Mouse (Mus musculus) midbrain, embryonic 10.5 days (tissue): ENCODE measurements at regions not wholly inside any gene's neighbourhood (a gene's known extent, or its start where the extent isn't known, plus 50 kb on each side); places are given as distances from the start of the nearest gene placed in this dataset.

Experiments
- DNase-seq: peaks from one replicate; pipeline ENCODE4 v3.0.0-alpha.2; 2017; ENCODE audit warnings: low spot score
- H3K27ac ChIP-seq: fragments of 300-500 bp; sonication (generic); replicated peaks from 2 replicates; pipeline ENCODE4 v1.5.1; 2016; ENCODE audit warnings: mild to moderate bottlenecking
- H3K27me3 ChIP-seq: fragments of 300-500 bp; sonication (generic); 2 replicates; pipeline ENCODE4 v1.6.1; 2016; ENCODE audit warnings: low read depth, mild to moderate bottlenecking; ENCODE audit not compliant: poor library complexity, severe bottlenecking
- H3K36me3 ChIP-seq: fragments of 300-500 bp; sonication (generic); 2 replicates; pipeline ENCODE4 v1.6.1; 2016; ENCODE audit warnings: mild to moderate bottlenecking, moderate library complexity
- H3K4me1 ChIP-seq: fragments of 300-500 bp; sonication (generic); 2 replicates; pipeline ENCODE4 v1.6.1; 2016
- H3K4me3 ChIP-seq: fragments of 300-500 bp; sonication (generic); 2 replicates; pipeline ENCODE4 v1.5.1; 2016; ENCODE audit warnings: mild to moderate bottlenecking, moderate library complexity
- H3K9me3 ChIP-seq: fragments of 300-500 bp; sonication (generic); replicated peaks from 2 replicates; pipeline ENCODE4 v1.6.1; 2016; ENCODE audit warnings: mild to moderate bottlenecking
- WGBS: fragments of 180-500 bp; shearing (Covaris S2); methylation state at CpG from one replicate; pipeline ENCODE4 v1.1.7; 2016; 5-methylcytosine and 5-hydroxymethylcytosine counted together

GRCm38 (mm10) chr13:26088727-26089126, 681.2 kb downstream of the Hdgfl1 start:
- H3K36me3 ChIP-seq = no peaks in the 10 kb centered on the region
- 83% methylated on average over 3 of the region's 3 CpGs for WGBS
- no peaks in the 10 kb centered on the region for H3K4me1 ChIP-seq
- H3K4me3 ChIP-seq = no peak overlapping the region
- H3K9me3 ChIP-seq = no peaks in the 10 kb centered on the region
- no peak overlapping the region for H3K27ac ChIP-seq
- no peaks in the 10 kb centered on the region for H3K27me3 ChIP-seq
- DNase-seq = no peak

DNA sequence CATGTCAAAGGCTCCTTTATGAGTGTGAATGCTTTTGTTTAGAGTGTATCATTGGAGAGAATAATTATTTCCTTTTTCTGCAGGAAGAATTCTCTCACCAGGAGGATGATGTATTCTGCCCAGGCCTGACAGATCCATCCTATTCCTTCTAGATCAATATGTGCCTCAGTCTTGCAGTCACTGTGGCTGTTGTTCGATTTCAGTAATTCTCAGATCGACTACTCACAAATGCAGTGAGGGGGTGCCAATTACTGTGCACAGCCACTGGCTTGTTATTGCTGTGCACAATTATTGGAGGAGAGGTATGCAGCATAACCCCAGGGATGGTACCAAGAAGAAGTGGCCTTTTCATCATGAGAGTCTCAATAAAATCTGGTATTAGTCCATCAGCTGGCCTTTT, 689.2 kb downstream of the Hdgfl1 start:
- no peak overlapping the region for H3K27ac ChIP-seq
- WGBS = 88% methylated on average over 2 of the region's 2 CpGs
- H3K36me3 ChIP-seq = no peaks in the 10 kb centered on the region
- DNase-seq = no peak
- H3K4me3 ChIP-seq = no peak overlapping the region
- no peaks in the 10 kb centered on the region for H3K4me1 ChIP-seq
- no peaks in the 10 kb centered on the region for H3K27me3 ChIP-seq
- no peaks in the 10 kb centered on the region for H3K9me3 ChIP-seq

DNA sequence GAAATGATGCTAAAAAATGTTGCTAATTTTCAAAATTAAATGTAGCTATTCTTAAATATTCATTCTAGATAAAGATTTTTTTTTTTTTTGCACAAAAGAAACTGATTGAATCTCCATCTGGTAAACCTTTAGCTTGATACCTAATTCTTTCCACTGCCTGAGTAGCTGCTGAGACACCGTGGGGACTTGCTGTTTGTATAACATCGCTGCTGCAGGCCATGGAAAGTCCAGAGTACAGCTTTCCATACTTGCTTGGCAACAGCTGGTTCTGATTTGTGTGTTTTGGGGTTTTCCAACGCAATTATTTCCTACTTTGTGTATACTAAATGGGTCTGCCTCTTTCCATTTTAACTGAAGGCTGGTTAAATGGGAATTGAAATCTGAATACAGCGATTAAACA, 689.7 kb downstream of the Hdgfl1 start:
- no peaks in the 10 kb centered on the region for H3K4me1 ChIP-seq
- H3K36me3 ChIP-seq = no peaks in the 10 kb centered on the region
- H3K9me3 ChIP-seq = no peaks in the 10 kb centered on the region
- no peak for DNase-seq
- H3K27me3 ChIP-seq = no peaks in the 10 kb centered on the region
- no peak overlapping the region for H3K4me3 ChIP-seq
- no peak overlapping the region for H3K27ac ChIP-seq
- 69% methylated on average over 4 of the region's 4 CpGs for WGBS

DNA sequence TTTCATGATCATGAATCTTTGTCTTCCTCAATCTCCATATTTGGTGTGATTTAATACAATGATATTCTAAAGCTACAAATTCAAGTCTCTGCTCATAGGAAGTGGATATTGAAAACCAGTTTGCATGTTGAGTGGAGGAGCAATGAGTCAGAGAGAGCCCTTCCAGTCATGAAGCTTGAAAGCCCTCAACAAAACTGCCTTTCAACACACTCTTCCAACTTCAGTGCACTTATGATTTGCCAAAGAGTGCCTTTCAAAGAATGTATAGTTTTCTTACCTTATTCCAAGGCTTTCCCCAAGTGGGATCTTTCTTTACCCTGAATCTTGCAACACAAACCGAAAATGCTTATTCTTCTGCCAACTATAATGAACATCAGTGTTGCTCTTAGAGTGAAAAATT, 690.6 kb downstream of the Hdgfl1 start:
- no peaks in the 10 kb centered on the region for H3K9me3 ChIP-seq
- H3K27ac ChIP-seq = no peak overlapping the region
- no peaks in the 10 kb centered on the region for H3K27me3 ChIP-seq
- DNase-seq = no peak
- H3K36me3 ChIP-seq = no peaks in the 10 kb centered on the region
- H3K4me1 ChIP-seq = no peaks in the 10 kb centered on the region
- no peak overlapping the region for H3K4me3 ChIP-seq
- 94% methylated on average over 1 of the region's 1 CpGs for WGBS

DNA sequence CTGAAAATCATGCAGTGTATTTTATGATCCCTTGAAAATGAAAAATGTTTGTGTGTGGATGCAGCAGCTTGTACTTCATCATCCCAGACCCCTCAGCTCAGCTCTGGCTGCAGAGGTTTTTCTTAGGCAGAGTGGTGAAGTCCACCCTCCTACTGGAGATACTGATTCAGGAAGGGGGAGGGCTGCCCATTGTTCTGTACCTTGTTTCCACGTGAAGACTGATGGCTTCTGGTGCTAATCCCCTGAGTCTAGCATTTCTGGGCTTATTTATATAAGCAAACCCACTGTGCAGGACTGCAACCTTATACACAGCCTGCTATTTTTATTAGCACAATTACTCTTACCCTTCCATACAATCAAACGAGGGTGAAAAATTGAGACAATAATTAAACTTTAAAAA, 708.6 kb downstream of the Hdgfl1 start:
- Histone ChIP-seq H3K4me3 (no peak overlapping the region), H3K9me3 (no peaks in the 10 kb centered on the region), H3K36me3 (no peaks in the 10 kb centered on the region), H3K27me3 (no peaks in the 10 kb centered on the region), H3K4me1 (peaks cover 16% of the 10 kb centered on the region), H3K27ac (no peak overlapping the region)
- WGBS = 27% methylated on average over 2 of the region's 2 CpGs
- DNase-seq = peak; percentile 18

- H3K36me3 ChIP-seq = no peaks in the 10 kb centered on the region
- no peaks in the 10 kb centered on the region for H3K4me1 ChIP-seq
- no peak for DNase-seq
- H3K27me3 ChIP-seq = no peaks in the 10 kb centered on the region
- H3K4me3 ChIP-seq = no peak overlapping the region
- no peak overlapping the region for H3K27ac ChIP-seq
- no peaks in the 10 kb centered on the region for H3K9me3 ChIP-seq
These were observed 732.3 kb downstream of the Hdgfl1 start for GRCm38 (mm10) chr13:26037699-26038098.

DNA sequence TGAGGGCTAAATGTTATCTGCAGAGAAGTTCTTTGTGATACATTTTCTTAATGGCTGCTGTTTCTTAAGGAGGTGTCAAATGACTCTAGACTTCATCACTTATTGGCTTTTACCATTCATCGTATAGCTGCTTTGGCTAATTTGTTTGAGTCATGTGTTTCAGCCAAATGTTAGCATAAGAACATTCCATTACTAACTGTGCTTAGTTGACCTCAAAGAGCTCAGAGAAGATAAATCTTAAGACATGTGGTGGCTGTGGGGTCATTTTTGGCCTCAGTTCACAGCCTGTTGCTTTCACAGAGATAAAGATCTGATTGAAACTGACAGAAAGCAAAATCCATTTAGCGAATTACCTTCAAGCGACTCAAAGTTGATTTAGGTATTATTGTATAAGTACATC, 743.6 kb downstream of the Hdgfl1 start:
- no peaks in the 10 kb centered on the region for H3K36me3 ChIP-seq
- H3K27ac ChIP-seq = no peak overlapping the region
- H3K27me3 ChIP-seq = no peaks in the 10 kb centered on the region
- H3K4me1 ChIP-seq = no peaks in the 10 kb centered on the region
- DNase-seq = no peak
- WGBS = 83% methylated on average over 3 of the region's 3 CpGs
- H3K9me3 ChIP-seq = no peaks in the 10 kb centered on the region; the same call in 1 of the 2 replicates
- no peak overlapping the region for H3K4me3 ChIP-seq

- Histone ChIP-seq H3K4me1 (no peaks in the 10 kb centered on the region), H3K27me3 (no peaks in the 10 kb centered on the region), H3K36me3 (no peaks in the 10 kb centered on the region), H3K27ac (no peak overlapping the region), H3K9me3 (no peaks in the 10 kb centered on the region; the same call in 1 of the 2 replicates), H3K4me3 (no peak overlapping the region)
- DNase-seq = no peak
These were observed 745.3 kb downstream of the Hdgfl1 start for GRCm38 (mm10) chr13:26024696-26025095.

- Histone ChIP-seq H3K27me3 (no peaks in the 10 kb centered on the region), H3K4me3 (no peak overlapping the region), H3K36me3 (no peaks in the 10 kb centered on the region), H3K27ac (no peak overlapping the region), H3K4me1 (no peaks in the 10 kb centered on the region), H3K9me3 (no peaks in the 10 kb centered on the region)
- WGBS = 95% methylated on average over 2 of the region's 2 CpGs
- no peak for DNase-seq
These were observed 749.5 kb downstream of the Hdgfl1 start for GRCm38 (mm10) chr13:26020491-26020890.

GRCm38 (mm10) chr13:26009131-26009530, 738.8 kb upstream of the Nrsn1 start:
- no peak overlapping the region for H3K27ac ChIP-seq
- no peak overlapping the region for H3K4me3 ChIP-seq
- H3K36me3 ChIP-seq = no peaks in the 10 kb centered on the region
- no peak for DNase-seq
- H3K27me3 ChIP-seq = no peaks in the 10 kb centered on the region
- no peaks in the 10 kb centered on the region for H3K4me1 ChIP-seq
- 97% methylated on average over 1 of the region's 1 CpGs for WGBS
- H3K9me3 ChIP-seq = no peaks in the 10 kb centered on the region

DNA sequence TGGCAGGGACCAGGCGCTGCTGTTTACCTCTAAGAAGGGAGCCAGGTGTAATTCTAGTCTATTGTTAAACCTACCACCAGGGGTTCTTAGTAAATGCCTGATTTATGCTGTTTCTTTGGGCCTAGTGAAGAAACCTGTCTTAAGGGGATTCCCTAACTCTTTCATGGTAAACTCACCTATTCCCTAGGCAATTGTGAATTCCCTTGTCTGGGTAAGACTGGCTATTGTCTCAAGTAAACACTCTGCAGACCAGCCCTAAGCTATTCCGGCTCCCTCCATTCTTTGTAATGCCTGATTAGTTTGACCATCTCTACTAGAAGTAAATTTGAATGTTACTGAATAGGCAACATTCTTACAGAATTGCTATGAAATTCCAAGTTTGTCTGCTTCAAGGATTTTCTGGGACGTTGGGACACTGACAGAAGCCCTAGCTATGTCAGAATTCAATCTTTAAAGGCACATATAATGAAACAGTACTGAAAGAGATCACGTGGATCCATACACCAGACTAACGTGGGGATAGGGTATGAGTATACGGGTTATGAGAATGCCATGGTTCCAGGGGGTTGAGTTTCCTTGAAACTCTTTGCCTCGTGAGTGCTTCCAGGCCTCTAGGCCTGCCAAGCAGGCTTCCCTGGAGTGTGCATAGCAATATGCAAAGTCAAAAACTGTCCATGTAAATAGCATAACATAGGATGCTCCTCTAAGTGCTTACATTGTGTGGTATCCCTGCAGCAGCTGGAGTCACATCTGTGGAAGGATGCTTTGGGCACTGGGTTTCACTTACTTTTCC, 734.7 kb upstream of the Nrsn1 start:
- Histone ChIP-seq H3K36me3 (no peaks in the 10 kb centered on the region), H3K4me1 (no peaks in the 10 kb centered on the region), H3K27me3 (no peaks in the 10 kb centered on the region), H3K27ac (no peak overlapping the region), H3K4me3 (no peak overlapping the region), H3K9me3 (no peaks in the 10 kb centered on the region)
- WGBS = 84% methylated on average over 7 of the region's 7 CpGs
- no peak for DNase-seq

GRCm38 (mm10) chr13:25993526-25993925, 723.2 kb upstream of the Nrsn1 start:
- WGBS = 68% methylated on average over 1 of the region's 1 CpGs
- H3K27ac ChIP-seq = no peak overlapping the region
- no peaks in the 10 kb centered on the region for H3K27me3 ChIP-seq
- no peak for DNase-seq
- peaks cover 8% of the 10 kb centered on the region; the same call in 1 of the 2 replicates for H3K9me3 ChIP-seq
- no peak overlapping the region for H3K4me3 ChIP-seq
- no peaks in the 10 kb centered on the region for H3K4me1 ChIP-seq
- no peaks in the 10 kb centered on the region for H3K36me3 ChIP-seq

- no peaks in the 10 kb centered on the region for H3K27me3 ChIP-seq
- no peak for DNase-seq
- H3K4me1 ChIP-seq = no peaks in the 10 kb centered on the region
- H3K4me3 ChIP-seq = no peak overlapping the region
- no peaks in the 10 kb centered on the region for H3K9me3 ChIP-seq
- no peaks in the 10 kb centered on the region for H3K36me3 ChIP-seq
- no peak overlapping the region for H3K27ac ChIP-seq
- 90% methylated on average over 5 of the region's 5 CpGs for WGBS
These were observed 718.9 kb upstream of the Nrsn1 start for GRCm38 (mm10) chr13:25989067-25989756.
